Mouse (Mus musculus) induced T-regulatory cell, adult 2 months (primary cell): ENCODE measurements around the gene Kcna2.

Experiments
- DNase-seq: peaks from one replicate; pipeline ENCODE4 v3.0.0-alpha.2; 2012; ENCODE audit warnings: low read depth

Kcna2 gene

GRCm38 (mm10) chr3:107101787-107102651 is 1.1 kb downstream of the Kcna2 start:
- no peak for DNase-seq

GRCm38 (mm10) chr3:107103041-107103440 is 2.1 kb downstream of the Kcna2 start:
- DNase-seq: no peak

GRCm38 (mm10) chr3:107103462-107103861 is 2.5 kb downstream of the Kcna2 start:
- no peak for DNase-seq

- DNase-seq: no peak
These were observed 5.0 kb downstream of the Kcna2 start for GRCm38 (mm10) chr3:107105986-107106385.

GRCm38 (mm10) chr3:107112498-107112897 is 11.6 kb downstream of the Kcna2 start:
- DNase-seq: no peak

GRCm38 (mm10) chr3:107112932-107113659 is 12.2 kb downstream of the Kcna2 start:
- no peak for DNase-seq

GRCm38 (mm10) chr3:107113771-107114737 is 13.1 kb downstream of the Kcna2 start:
- no peak for DNase-seq

- no peak for DNase-seq
These were observed 14.0 kb downstream of the Kcna2 start for GRCm38 (mm10) chr3:107114941-107115340.

GRCm38 (mm10) chr3:107115746-107116145 is 14.8 kb downstream of the Kcna2 start:
- no peak for DNase-seq

- no peak for DNase-seq
These were observed 19.1 kb downstream of the Kcna2 start for GRCm38 (mm10) chr3:107119864-107120564.

- no peak for DNase-seq
These were observed 21.4 kb downstream of the Kcna2 start for GRCm38 (mm10) chr3:107122306-107122705.

- no peak for DNase-seq
These were observed 26.7 kb downstream of the Kcna2 start for GRCm38 (mm10) chr3:107127667-107128066.

GRCm38 (mm10) chr3:107128421-107128820 is 27.5 kb downstream of the Kcna2 start:
- no peak for DNase-seq

GRCm38 (mm10) chr3:107129251-107129650 is 28.3 kb downstream of the Kcna2 start:
- no peak for DNase-seq

GRCm38 (mm10) chr3:107130661-107131326 is 29.8 kb downstream of the Kcna2 start:
- DNase-seq: no peak

- no peak for DNase-seq
These were observed 30.9 kb downstream of the Kcna2 start for GRCm38 (mm10) chr3:107131846-107132245.

GRCm38 (mm10) chr3:107132651-107133050 is 31.7 kb downstream of the Kcna2 start:
- no peak for DNase-seq

- peak; percentile 25 for DNase-seq
These were observed 33.5 kb downstream of the Kcna2 start for GRCm38 (mm10) chr3:107134457-107134856.

- DNase-seq: no peak
These were observed 46.2 kb downstream of the Kcna2 start for GRCm38 (mm10) chr3:107147126-107147525.

GRCm38 (mm10) chr3:107149006-107149405 is 48.1 kb downstream of the Kcna2 start:
- peak; percentile 77 for DNase-seq

- DNase-seq: no peak
These were observed 49.5 kb downstream of the Kcna2 start for GRCm38 (mm10) chr3:107150469-107150868.
